Mouse (Mus musculus): ENCODE results near the gene Stmnd1.

- TF ChIP-seq CTCF (IDR thresholded peaks at IDR 0.05; ENCODE audit: insufficient read depth, low read depth, low read length) (no peak), POLR2A (IDR thresholded peaks at IDR 0.05; ENCODE audit: insufficient read depth, low read depth, low read length) (no peak)
Measured at GRCm38 (mm10) chr13:46340583-46340982, 67.1 kb downstream of the Stmnd1 start.

Data from olfactory bulb, adult 2 months (tissue).